Mouse (Mus musculus) right cerebral cortex, adult 18-20 months (tissue): ENCODE results near the gene Gsg1l.

Experiments used
- DNase-seq: peaks from one replicate; pipeline ENCODE4 v3.0.0; 2022; ENCODE audit warnings: mixed read lengths

Gene Gsg1l

GRCm38 (mm10) chr7:125924044-125924443 is 158.2 kb downstream of the Gsg1l start:
- no peak for DNase-seq

- no peak for DNase-seq
Measured at GRCm38 (mm10) chr7:125920801-125921200, 161.4 kb downstream of the Gsg1l start.

- DNase-seq = no peak
Measured at GRCm38 (mm10) chr7:125900386-125901161, 181.6 kb downstream of the Gsg1l start.

- no peak for DNase-seq
Measured at GRCm38 (mm10) chr7:125899916-125900315, 182.3 kb downstream of the Gsg1l start.

- DNase-seq = peak; percentile 92
Measured at GRCm38 (mm10) chr7:125899036-125899435, 183.2 kb downstream of the Gsg1l start.

- peak; percentile 74 for DNase-seq
Measured at GRCm38 (mm10) chr7:125897059-125897458, 185.2 kb downstream of the Gsg1l start.

- DNase-seq = no peak
Measured at GRCm38 (mm10) chr7:125893621-125894020, 188.6 kb downstream of the Gsg1l start.

GRCm38 (mm10) chr7:125888373-125888772 is 193.8 kb downstream of the Gsg1l start:
- peak; percentile 88 for DNase-seq

- DNase-seq = peak; percentile 58
Measured at GRCm38 (mm10) chr7:125887761-125888160, 194.4 kb downstream of the Gsg1l start.

- DNase-seq = no peak
Measured at GRCm38 (mm10) chr7:125887124-125887523, 195.1 kb downstream of the Gsg1l start.

- DNase-seq = no peak
Measured at GRCm38 (mm10) chr7:125886116-125886680, 196.0 kb downstream of the Gsg1l start.

- no peak for DNase-seq
Measured at GRCm38 (mm10) chr7:125883232-125883631, 199.0 kb downstream of the Gsg1l start.

GRCm38 (mm10) chr7:125878040-125878439 is 204.2 kb downstream of the Gsg1l start:
- no peak for DNase-seq

GRCm38 (mm10) chr7:125873971-125874495 is 208.2 kb downstream of the Gsg1l start:
- no peak for DNase-seq

- no peak for DNase-seq
Measured at GRCm38 (mm10) chr7:125872874-125873273, 209.3 kb downstream of the Gsg1l start.

- DNase-seq = no peak
Measured at GRCm38 (mm10) chr7:125872202-125872580, 210.0 kb downstream of the Gsg1l start.

GRCm38 (mm10) chr7:125871404-125872201 is 210.6 kb downstream of the Gsg1l start:
- peak; percentile 47 for DNase-seq

GRCm38 (mm10) chr7:125868570-125868969 is 213.6 kb downstream of the Gsg1l start:
- no peak for DNase-seq

GRCm38 (mm10) chr7:125865234-125865633 is 217.0 kb downstream of the Gsg1l start:
- no peak for DNase-seq

- no peak for DNase-seq
Measured at GRCm38 (mm10) chr7:125864026-125864425, 218.2 kb downstream of the Gsg1l start.

- DNase-seq = no peak
Measured at GRCm38 (mm10) chr7:125860421-125860820, 221.8 kb downstream of the Gsg1l start.

- DNase-seq = no peak
Measured at GRCm38 (mm10) chr7:125859564-125859963, 222.6 kb downstream of the Gsg1l start.

- peak; percentile 30 for DNase-seq
Measured at GRCm38 (mm10) chr7:125847528-125847866, 234.7 kb downstream of the Gsg1l start.
